Mouse (Mus musculus) embryonic facial prominence, embryonic 13.5 days (tissue): ENCODE data around the gene Coro6. TPM values are rescaled to one million over a fixed set of nuclear protein-coding genes. Genes with fewer than 3 reads are reported as not detected.

ENCODE experiments used
- ATAC-seq: fragments of 200-750 bp; cut with Nextera tagmentation; 2 replicates; pipeline ENCODE4 v1.8.0; 2017; ENCODE audit warnings: low read depth; ENCODE audit not compliant: insufficient number of reproducible peaks, insufficient read depth, low FRiP score, low TSS enrichment
- H3K27ac ChIP-seq: fragments of 300-500 bp; sonication (generic); 2 replicates; pipeline ENCODE4 v1.5.1; 2015; ENCODE audit warnings: moderate library complexity, mild to moderate bottlenecking, inconsistent platforms
- H3K27me3 ChIP-seq: fragments of 300-500 bp; sonication (generic); 2 replicates; pipeline ENCODE4 v1.6.1; 2015; ENCODE audit warnings: mild to moderate bottlenecking, inconsistent platforms
- H3K36me3 ChIP-seq: fragments of 300-500 bp; sonication (generic); 2 replicates; pipeline ENCODE4 v1.6.1; 2015; ENCODE audit warnings: mild to moderate bottlenecking, inconsistent platforms
- H3K4me1 ChIP-seq: fragments of 300-500 bp; sonication (generic); 2 replicates; pipeline ENCODE4 v1.6.1; 2015; ENCODE audit warnings: inconsistent platforms
- H3K4me2 ChIP-seq: fragments of 300-500 bp; sonication (generic); 2 replicates; pipeline ENCODE4 v1.6.1; 2015; ENCODE audit warnings: moderate library complexity, mild to moderate bottlenecking, inconsistent platforms
- H3K4me3 ChIP-seq: fragments of 300-500 bp; sonication (generic); 2 replicates; pipeline ENCODE4 v1.5.1; 2015; ENCODE audit warnings: mild to moderate bottlenecking, inconsistent platforms
- H3K9ac ChIP-seq: fragments of 300-500 bp; sonication (generic); 2 replicates; pipeline ENCODE4 v1.6.1; 2015; ENCODE audit warnings: mild to moderate bottlenecking, inconsistent platforms
- H3K9me3 ChIP-seq: fragments of 300-500 bp; sonication (generic); 2 replicates; pipeline ENCODE4 v1.6.1; 2016; ENCODE audit warnings: inconsistent platforms
- WGBS: fragments of 180-500 bp; shearing (Covaris S2); methylation state at CpG from one replicate; pipeline ENCODE4 v1.1.7; 2015; ENCODE audit warnings: mixed read lengths; 5-methylcytosine and 5-hydroxymethylcytosine counted together
- polyA plus RNA-seq: library from polyadenylated mRNA; unstranded; fragments of >200 nt; fragmentation: Nextera tagmentation; extraction: Ambion mirVana; gene quantifications from 2 replicates; pipeline ENCODE4 v1.2.1, GENCODE M21; 2015

The Coro6 gene
- polyA plus RNA-seq, 1 experiment from 2014 or later: 0.10 TPM

- no peak overlapping the region for H3K4me2 ChIP-seq
- no peaks in the 10 kb centered on the region for H3K27me3 ChIP-seq
- H3K4me1 ChIP-seq: peaks cover 42% of the 10 kb centered on the region
- no peaks in the 10 kb centered on the region for H3K9me3 ChIP-seq
- H3K27ac ChIP-seq: no peak overlapping the region
- 89% methylated on average over 22 of the region's 22 CpGs for WGBS
- H3K36me3 ChIP-seq: peaks cover 80% of the 10 kb centered on the region
- H3K4me3 ChIP-seq: no peak overlapping the region
- no peak for ATAC-seq
- H3K9ac ChIP-seq: no peak overlapping the region
Measured at GRCm38 (mm10) chr11:77505291-77505980, 43.2 kb downstream of the Coro6 start.

GRCm38 (mm10) chr11:77506273-77506672 lies 44.1 kb downstream of the Coro6 start:
- Histone ChIP-seq H3K27me3 (no peaks in the 10 kb centered on the region), H3K4me3 (no peak overlapping the region), H3K4me1 (peaks cover 39% of the 10 kb centered on the region), H3K9me3 (no peaks in the 10 kb centered on the region), H3K4me2 (no peak overlapping the region), H3K9ac (no peak overlapping the region), H3K27ac (no peak overlapping the region), H3K36me3 (peaks cover 74% of the 10 kb centered on the region)
- 88% methylated on average over 14 of the region's 14 CpGs for WGBS
- ATAC-seq: no peak

GRCm38 (mm10) chr11:77506941-77507340 lies 44.7 kb downstream of the Coro6 start:
- no peak for ATAC-seq
- H3K4me2 ChIP-seq: no peak overlapping the region
- H3K9ac ChIP-seq: no peak overlapping the region
- peaks cover 73% of the 10 kb centered on the region for H3K36me3 ChIP-seq
- no peaks in the 10 kb centered on the region for H3K9me3 ChIP-seq
- H3K4me1 ChIP-seq: peaks cover 44% of the 10 kb centered on the region
- H3K4me3 ChIP-seq: no peak overlapping the region
- WGBS: 74% methylated on average over 6 of the region's 6 CpGs
- no peak overlapping the region for H3K27ac ChIP-seq
- no peaks in the 10 kb centered on the region for H3K27me3 ChIP-seq

GRCm38 (mm10) chr11:77507426-77507825 lies 45.2 kb downstream of the Coro6 start:
- no peak for ATAC-seq
- Histone ChIP-seq H3K9ac (no peak overlapping the region), H3K27ac (no peak overlapping the region), H3K4me3 (no peak overlapping the region), H3K4me2 (no peak overlapping the region), H3K9me3 (no peaks in the 10 kb centered on the region), H3K4me1 (peaks cover 48% of the 10 kb centered on the region), H3K27me3 (no peaks in the 10 kb centered on the region), H3K36me3 (peaks cover 68% of the 10 kb centered on the region)
- 64% methylated on average over 4 of the region's 4 CpGs for WGBS

- peak; percentile 57; the same call in 1 of the 2 replicates for ATAC-seq
- Histone ChIP-seq H3K4me3 (peak overlapping the region; percentile 41), H3K4me1 (peaks cover 39% of the 10 kb centered on the region), H3K27ac (peak overlapping the region; percentile 69), H3K9me3 (no peaks in the 10 kb centered on the region), H3K27me3 (no peaks in the 10 kb centered on the region), H3K9ac (peak overlapping the region; percentile 72), H3K4me2 (peak overlapping the region; percentile 76), H3K36me3 (peaks cover 59% of the 10 kb centered on the region)
- WGBS: 18% methylated on average over 49 of the region's 49 CpGs
Measured at GRCm38 (mm10) chr11:77508068-77509021, 46.1 kb downstream of the Coro6 start.

- Histone ChIP-seq H3K27ac (no peak overlapping the region), H3K9ac (no peak overlapping the region), H3K4me3 (no peak overlapping the region), H3K4me2 (peak overlapping the region; percentile 98), H3K4me1 (peaks cover 61% of the 10 kb centered on the region), H3K36me3 (peaks cover 29% of the 10 kb centered on the region), H3K27me3 (peaks cover 24% of the 10 kb centered on the region), H3K9me3 (no peaks in the 10 kb centered on the region)
- no peak for ATAC-seq
- 67% methylated on average over 5 of the region's 5 CpGs for WGBS
Measured at GRCm38 (mm10) chr11:77511336-77511735, 49.1 kb downstream of the Coro6 start.

GRCm38 (mm10) chr11:77512891-77513810 lies 50.9 kb downstream of the Coro6 start:
- peak; percentile 62 for ATAC-seq
- Histone ChIP-seq H3K27ac (peak overlapping the region; percentile 68), H3K9me3 (no peaks in the 10 kb centered on the region), H3K9ac (peak overlapping the region; percentile 86), H3K4me3 (peak overlapping the region; percentile 67), H3K4me1 (peaks cover 50% of the 10 kb centered on the region), H3K27me3 (peaks cover 38% of the 10 kb centered on the region), H3K36me3 (peaks cover 15% of the 10 kb centered on the region), H3K4me2 (peak overlapping the region; percentile 98)
- under 1% methylated on average over 66 of the region's 84 CpGs for WGBS

GRCm38 (mm10) chr11:77513811-77514170 lies 51.6 kb downstream of the Coro6 start:
- peaks cover 43% of the 10 kb centered on the region for H3K27me3 ChIP-seq
- H3K4me1 ChIP-seq: peaks cover 43% of the 10 kb centered on the region
- peaks cover 10% of the 10 kb centered on the region for H3K36me3 ChIP-seq
- no peaks in the 10 kb centered on the region for H3K9me3 ChIP-seq
- peak overlapping the region; percentile 70 for H3K9ac ChIP-seq
- no peak for ATAC-seq
- peak overlapping the region; percentile 17; the same call in 1 of the 2 replicates for H3K27ac ChIP-seq
- WGBS: 8% methylated on average over 10 of the region's 10 CpGs
- H3K4me2 ChIP-seq: peak overlapping the region; percentile 98
- H3K4me3 ChIP-seq: peak overlapping the region; percentile 67

GRCm38 (mm10) chr11:77514281-77514831 lies 52.1 kb downstream of the Coro6 start:
- Histone ChIP-seq H3K27ac (no peak overlapping the region), H3K4me3 (peak overlapping the region; percentile 67), H3K9ac (peak overlapping the region; percentile 69), H3K36me3 (peaks cover 6% of the 10 kb centered on the region; the same call in 1 of the 2 replicates), H3K9me3 (no peaks in the 10 kb centered on the region), H3K4me2 (peak overlapping the region; percentile 98), H3K4me1 (peaks cover 44% of the 10 kb centered on the region), H3K27me3 (peaks cover 45% of the 10 kb centered on the region)
- 6% methylated on average over 19 of the region's 19 CpGs for WGBS
- ATAC-seq: no peak

- no peak for ATAC-seq
- WGBS: under 1% methylated on average over 72 of the region's 72 CpGs
- no peak within 1 kb of the TSS for H3K27ac ChIP-seq
Measured at GRCm38 (mm10) chr11:77514832-77515636, 52.8 kb downstream of the Coro6 start, which contains the start of gene Abhd15. Gene Abhd15 (plus strand): TSS chr11:77515121.

More at GRCm38 (mm10) chr11:77514832-77515636, 52.8 kb downstream of the Coro6 start, which contains the start of gene Abhd15:
- Histone ChIP-seq H3K9me3 (no peaks in the 10 kb centered on the region), H3K36me3 (0 out of 2 replicates have a peak, but pooled peaks cover 3% of the 10 kb centered on the region), H3K27me3 (peaks cover 45% of the 10 kb centered on the region), H3K4me2 (peak within 1 kb of the TSS; percentile 98), H3K9ac (peak within 1 kb of the TSS; percentile 70), H3K4me3 (peak within 1 kb of the TSS; percentile 67), H3K4me1 (peaks cover 47% of the 10 kb centered on the region)
